Mouse (Mus musculus) liver, adult 2 months (tissue): Measurements from ENCODE around the gene Gh.

Source experiments
- CTCF ChIP-seq: fragments of 200-500 bp; IDR thresholded peaks from 2 replicates; pipeline ENCODE4 v1.5.1; 2011; ENCODE audit warnings: low read depth, low read length, control low read depth
- POLR2A ChIP-seq: fragments of 200-500 bp; IDR thresholded peaks from 2 replicates; pipeline ENCODE4 v1.6.1; 2011; ENCODE audit warnings: low read length, control low read depth; ENCODE audit not compliant: insufficient read depth; ENCODE audit errors: extremely low read depth

GRCm38 (mm10) chr11:106291861-106292260 lies 9.8 kb downstream of the Gh start:
- TF ChIP-seq CTCF (no peak), POLR2A (no peak)
